Mouse (Mus musculus) gastrocnemius, postnatal 10 days (tissue): ENCODE measurements at regions not wholly inside any gene's neighbourhood (a gene's known extent, or its start where the extent isn't known, plus 50 kb on each side); places are given as distances from the start of the nearest gene placed in this dataset.
"Not testable (repeated sequence)": the region's sequence is repeated elsewhere in the genome, so short reads cannot be mapped to it uniquely, and the experiment has no call there.

Experiments
- DNase-seq: peaks from one replicate; pipeline ENCODE4 v3.0.0; 2021; ENCODE audit warnings: mixed read lengths

DNA sequence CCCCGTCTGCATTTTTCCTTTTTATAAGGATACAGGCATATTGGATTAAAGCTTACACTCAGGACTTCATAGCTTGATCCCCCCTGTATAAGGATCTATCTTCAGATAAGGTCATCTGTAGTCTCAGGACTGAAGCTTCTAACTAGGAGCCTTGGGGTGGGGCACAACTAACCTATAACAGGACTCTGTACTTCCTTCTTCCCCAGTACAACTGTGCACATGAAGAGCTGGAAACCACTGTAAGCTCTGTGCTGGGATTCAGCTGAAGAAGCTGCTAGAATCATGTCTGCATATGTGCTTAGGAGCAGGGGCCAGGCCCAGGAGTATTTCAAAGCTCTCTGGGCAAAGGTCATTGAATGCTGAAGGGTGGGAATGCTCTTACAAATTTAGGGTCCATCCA is 137.9 kb downstream of the Tcp10c start:
- DNase-seq, result not testable (repeated sequence)

GRCm38 (mm10) chr17:13492649-13493277 is 138.4 kb downstream of the Tcp10c start:
- DNase-seq, result not testable (repeated sequence)

GRCm38 (mm10) chr17:13493866-13494265 is 139.5 kb downstream of the Tcp10c start:
- not testable (repeated sequence) for DNase-seq

GRCm38 (mm10) chr17:13494475-13494874 is 140.1 kb downstream of the Tcp10c start:
- DNase-seq, result not testable (repeated sequence)

DNA sequence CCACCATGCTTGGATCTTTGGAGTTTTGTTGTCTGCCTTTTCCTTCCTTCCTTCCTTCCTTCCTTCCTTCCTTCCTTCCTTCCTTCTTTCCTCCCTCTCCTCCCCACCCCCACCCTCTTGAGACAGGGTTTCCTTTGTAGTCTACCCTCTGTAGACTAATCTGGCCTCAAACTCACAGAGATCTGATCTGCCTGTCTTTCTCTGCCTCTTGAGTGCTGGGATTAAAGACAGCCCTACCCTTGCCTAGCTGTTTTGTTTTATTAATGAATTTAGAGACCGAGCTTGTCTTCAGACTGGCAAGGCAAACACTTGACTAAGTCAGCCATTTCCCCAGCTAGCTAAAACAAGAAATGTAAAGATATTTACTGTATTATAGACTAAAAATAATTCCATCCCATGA is 150.0 kb downstream of the Tcp10c start:
- DNase-seq, result not testable (repeated sequence)

GRCm38 (mm10) chr17:13504827-13505268 is 150.5 kb downstream of the Tcp10c start:
- not testable (repeated sequence) for DNase-seq

DNA sequence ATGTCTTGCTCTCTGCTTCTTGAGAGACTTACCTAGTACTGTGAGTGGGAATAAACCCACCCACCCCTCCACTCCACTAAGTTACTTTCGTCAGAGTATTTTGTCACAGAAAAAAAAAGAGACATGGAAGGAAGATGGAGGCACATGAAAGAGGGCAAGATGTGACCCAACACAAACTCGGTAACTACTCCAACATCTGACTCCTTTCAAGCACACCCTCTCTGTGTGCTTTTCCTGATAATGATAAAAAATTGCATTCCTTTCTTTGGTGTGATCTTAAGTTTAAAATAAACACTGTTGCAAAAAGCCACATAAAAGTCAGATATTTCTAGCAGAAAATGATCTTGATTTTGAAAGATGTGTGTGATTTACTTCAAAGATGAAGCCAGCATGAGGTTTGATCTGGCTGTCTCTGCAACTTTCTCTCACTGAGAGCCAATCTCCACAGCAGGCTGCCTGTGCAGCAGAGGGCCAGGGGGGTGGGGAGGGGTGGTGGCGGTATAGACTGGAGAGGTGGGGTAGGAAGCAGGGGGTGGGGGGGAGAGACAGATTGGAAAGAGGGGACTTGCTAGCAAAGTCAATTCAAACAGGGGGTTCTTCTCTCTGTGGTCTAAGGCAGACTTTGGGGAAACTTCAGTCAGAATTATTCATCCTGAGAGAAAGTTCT is 153.2 kb downstream of the Tcp10c start:
- not testable (repeated sequence) for DNase-seq

DNA sequence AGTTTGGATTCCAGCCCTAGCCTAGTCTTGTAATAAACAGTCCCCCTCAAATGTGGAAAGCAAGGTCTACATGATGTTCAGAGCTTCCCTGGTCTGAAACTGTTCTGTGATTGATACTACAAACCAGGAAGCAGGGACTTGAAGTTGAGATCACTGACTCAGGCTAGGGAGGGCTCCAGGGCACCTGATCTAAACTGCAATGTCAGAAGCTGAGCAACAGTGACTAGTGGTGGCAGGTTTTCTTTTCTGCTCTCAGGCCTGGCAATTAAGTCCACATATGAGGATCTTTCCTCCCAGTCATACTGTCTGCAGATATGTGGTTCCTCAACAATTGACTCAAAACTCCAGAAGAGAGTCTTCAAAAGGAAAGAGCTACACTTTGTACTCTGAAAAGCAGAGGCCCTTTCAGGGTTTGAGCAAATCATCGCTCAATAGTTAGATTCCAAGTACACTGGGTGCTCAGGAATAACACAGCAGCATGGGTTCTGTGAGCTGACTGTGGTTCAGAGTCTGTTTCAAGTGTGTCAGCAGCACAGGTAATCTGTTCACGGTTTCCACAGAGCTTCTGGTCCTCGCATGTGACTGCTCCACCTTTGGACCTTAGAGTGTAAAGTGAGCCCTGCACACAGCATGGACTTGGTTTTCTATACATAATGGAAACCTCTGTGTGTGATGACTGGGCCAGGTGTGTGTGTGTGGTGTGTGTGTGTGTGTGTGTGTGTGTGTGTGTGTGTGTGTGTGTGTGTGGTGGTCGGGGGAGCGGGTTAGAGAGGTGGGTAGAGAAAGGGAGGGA is 165.2 kb downstream of the Tcp10c start:
- DNase-seq, result not testable (repeated sequence)

GRCm38 (mm10) chr17:13532579-13532978 is 178.2 kb downstream of the Tcp10c start:
- DNase-seq, result not testable (repeated sequence)

- no peak for DNase-seq
Observed at GRCm38 (mm10) chr17:13540446-13541241, 186.3 kb downstream of the Tcp10c start.

DNA sequence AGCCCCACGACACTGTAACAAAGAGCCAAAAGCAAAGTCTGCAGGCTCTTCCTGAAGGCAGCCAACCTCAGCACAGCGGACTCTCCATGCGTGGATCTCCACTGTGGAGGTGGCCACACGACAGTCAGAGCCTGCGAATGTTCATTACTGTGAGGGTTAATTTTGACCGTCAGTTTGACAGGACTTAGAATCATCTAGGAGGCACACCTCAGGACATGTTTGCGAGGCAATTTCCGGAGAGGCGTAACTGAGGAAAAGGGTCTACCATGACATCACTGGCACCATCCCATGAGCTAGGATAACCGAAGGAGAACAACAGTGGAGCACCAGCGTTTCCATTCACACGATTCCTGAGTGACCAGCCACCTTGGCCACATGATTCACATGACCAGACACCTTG is 186.9 kb downstream of the Tcp10c start:
- DNase-seq, result no peak

GRCm38 (mm10) chr17:13542261-13542660 is 187.9 kb downstream of the Tcp10c start:
- DNase-seq, result no peak

DNA sequence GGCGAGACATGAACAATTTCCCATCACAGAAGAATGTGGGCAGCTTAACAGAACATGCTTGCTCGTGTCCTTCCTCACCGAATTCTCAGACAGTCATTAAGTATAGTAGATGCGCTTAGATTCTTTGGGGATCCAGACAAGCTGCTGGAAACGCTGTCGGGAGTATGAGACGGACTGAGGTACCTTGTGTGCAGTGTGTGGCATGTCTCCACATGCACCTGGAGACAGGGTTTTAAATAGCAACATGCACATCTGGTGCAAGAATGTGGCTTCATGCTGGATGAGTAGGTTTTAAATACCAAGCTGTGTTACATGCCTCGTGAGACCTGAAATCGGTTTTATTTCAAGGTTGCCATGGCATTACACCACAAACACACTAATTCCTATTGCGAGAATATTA is 188.5 kb downstream of the Tcp10c start:
- DNase-seq, result no peak

DNA sequence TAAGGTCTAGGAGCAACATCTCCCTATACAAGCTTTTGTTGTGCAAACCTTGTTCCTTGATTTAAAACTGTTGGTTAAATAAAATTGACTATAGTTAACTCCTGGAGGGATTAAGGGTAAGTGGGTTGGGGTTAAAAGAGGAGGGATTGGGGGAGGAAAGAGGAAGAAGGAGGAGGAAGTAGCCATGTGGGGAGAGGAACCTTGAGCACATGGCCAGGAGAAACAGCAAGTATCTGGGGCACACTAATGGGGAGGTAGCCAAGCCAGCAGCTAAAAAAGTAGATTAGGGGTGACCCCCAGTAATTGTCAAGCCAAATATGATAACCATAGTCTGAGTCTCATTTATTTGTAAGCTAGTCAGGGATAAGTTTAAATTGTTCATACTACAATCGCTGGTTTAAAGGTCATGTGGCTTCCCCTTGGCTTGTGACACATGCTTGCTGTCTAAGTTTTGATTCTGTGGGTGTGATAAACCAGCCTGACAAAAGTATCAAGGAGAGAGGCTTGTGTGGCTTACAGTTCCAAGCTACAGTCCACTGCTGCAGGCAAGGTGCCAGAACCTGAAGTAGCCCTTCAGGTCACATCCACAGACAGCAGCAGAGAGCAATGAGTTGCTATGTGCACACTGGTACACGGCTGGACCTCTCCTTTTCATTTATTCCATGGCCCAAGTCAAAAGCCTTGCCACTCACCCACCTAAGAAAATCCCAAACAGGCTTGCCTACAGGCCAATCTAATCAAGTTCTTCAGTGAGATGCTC is 189.8 kb downstream of the Tcp10c start:
- no peak for DNase-seq

- DNase-seq, result no peak
Observed at GRCm38 (mm10) chr17:13546249-13546648, 191.9 kb downstream of the Tcp10c start.

GRCm38 (mm10) chr17:13546669-13547085 is 192.3 kb downstream of the Tcp10c start:
- no peak for DNase-seq

GRCm38 (mm10) chr17:13547657-13548360 is 193.4 kb downstream of the Tcp10c start:
- no peak for DNase-seq

GRCm38 (mm10) chr17:13549975-13550895 is 195.9 kb downstream of the Tcp10c start:
- no peak for DNase-seq

- not testable (repeated sequence) for DNase-seq
Observed at GRCm38 (mm10) chr17:13550896-13551267, 196.5 kb downstream of the Tcp10c start.
